Mouse (Mus musculus): Measurements from ENCODE around the gene Cdc42se1.

GRCm38 (mm10) chr3:95228894-95229780 is 605 bp downstream of the Cdc42se1 start:
- no peak for TF ChIP-seq E2F4 (IDR thresholded peaks at IDR 0.05; ENCODE audit: insufficient replicate concordance, low read depth, low read length)
- no peak for TF ChIP-seq NRF1 (IDR thresholded peaks at IDR 0.05; ENCODE audit: low read depth, low read length)
- no peak; the same call in none of the 2 replicates for TF ChIP-seq POLR2A (IDR thresholded peaks at IDR 0.05; ENCODE audit: low read depth, low read length)
- no peak for TF ChIP-seq CTCF (conservative IDR thresholded peaks at IDR 0.05 in 1 of 2, IDR thresholded peaks at IDR 0.05 in 1 of 2; ENCODE audit: low read depth in 2 of 2, low read length in 2 of 2)
- TF ChIP-seq SMC3 (IDR thresholded peaks at IDR 0.05; ENCODE audit: low read depth, low read length), result no peak
- TF ChIP-seq MAFK (IDR thresholded peaks at IDR 0.05; ENCODE audit: insufficient replicate concordance, low read length), result no peak
- TF ChIP-seq HCFC1 (IDR thresholded peaks at IDR 0.05; ENCODE audit: low read depth, low read length), result no peak
- no peak for TF ChIP-seq RCOR1 (conservative IDR thresholded peaks at IDR 0.05; ENCODE audit: low read depth, low read length)
- no peak for TF ChIP-seq USF2 (conservative IDR thresholded peaks at IDR 0.05; ENCODE audit: low read depth, low read length)
- TF ChIP-seq POLR2AphosphoS2 (IDR thresholded peaks at IDR 0.05; ENCODE audit: low read depth, low read length), result no peak
